Mouse (Mus musculus) gastrocnemius, adult 2 months (tissue): ENCODE measurements around the gene Efcab14. TPM values are rescaled to one million over a fixed set of nuclear protein-coding genes. Genes with fewer than 3 reads are reported as not detected.

ENCODE experiments used
- DNase-seq: peaks from one replicate; pipeline ENCODE4 v3.0.0; 2022
- H3K27ac ChIP-seq: fragments of 200-600 bp; 2 replicates; pipeline ENCODE4 v1.8.1; 2022; ENCODE audit warnings: mild to moderate bottlenecking
- H3K4me3 ChIP-seq: fragments of 200-600 bp; 2 replicates; pipeline ENCODE4 v1.8.1; 2022; ENCODE audit warnings: mild to moderate bottlenecking, moderate library complexity
- CTCF ChIP-seq: fragments of 200-600 bp; IDR thresholded peaks from 2 replicates; pipeline ENCODE4 v1.8.1; 2022; ENCODE audit warnings: antibody characterized with exemption, mild to moderate bottlenecking, moderate library complexity
- intact Hi-C: fragments of 180-260 bp; cut with DNase I; formaldehyde crosslinking; loops from one replicate; pipeline ENCODE4 v1.15.1; 2025
- total RNA-seq, 2 experiments: library from RNA; stranded (reverse); gene quantifications; 2 replicates each; pipeline ENCODE4 v1.2.3; 2021

Gene Efcab14
- total RNA-seq, 2 experiments from 2014 or later, result 35.7 to 49.5 TPM

- Histone ChIP-seq H3K27ac (no peak overlapping the region), H3K4me3 (no peak overlapping the region)
- no peak for TF ChIP-seq CTCF
- intact Hi-C loops, result no loop called here
- no peak for DNase-seq
Measured at GRCm38 (mm10) chr4:115825271-115825670, 87.7 kb downstream of the Efcab14 start.

Other genes starting within 250 kb of the Efcab14 start
- gene Cyp4a14, start 241.6 kb upstream of the Efcab14 start, total RNA-seq, result not detected
- not detected for gene Cyp4a10, start 219.5 kb upstream of the Efcab14 start, total RNA-seq
- not detected for gene Cyp4a31, start 174.1 kb upstream of the Efcab14 start, total RNA-seq
- gene Cyp4a32, start 136.8 kb upstream of the Efcab14 start, total RNA-seq, result not detected
- gene Cyp4b1, start 90.0 kb upstream of the Efcab14 start, total RNA-seq, result 1 to 10 TPM; 2.6 to 4.5 TPM
- gene Tex38, start 43.3 kb downstream of the Efcab14 start, total RNA-seq, result 1 to 10 TPM; 2.3 to 2.8 TPM
- 10 to 100 TPM; 46.9 to 70.1 TPM for gene Atpaf1, start 47.1 kb downstream of the Efcab14 start, total RNA-seq
- 1 to 10 TPM; 2.3 to 4.0 TPM for gene Mob3c, start 90.3 kb downstream of the Efcab14 start, total RNA-seq
- 10 to 100 TPM; 24.4 to 28.0 TPM for gene Mknk1, start 101.5 kb downstream of the Efcab14 start, total RNA-seq
- gene Kncn, start 146.7 kb downstream of the Efcab14 start, total RNA-seq, result not detected
- gene 6430628N08Rik, start 152.9 kb downstream of the Efcab14 start, total RNA-seq, result not detected
- gene Dmbx1, start 202.2 kb downstream of the Efcab14 start, total RNA-seq, result not detected